Mouse (Mus musculus): Measurements from ENCODE around the gene Cacnb4. TPM values are rescaled to one million over a fixed set of nuclear protein-coding genes. Genes with fewer than 3 reads are reported as not detected.

Cacnb4 gene
- polyA plus RNA-seq, 1 experiment from 2014 or later: 12.7 TPM

- no peaks in the 10 kb centered on the region for H3K9me3 ChIP-seq
- no peaks in the 10 kb centered on the region for H3K27me3 ChIP-seq
- H3K4me3 ChIP-seq: no peak overlapping the region
- H3K4me1 ChIP-seq: peaks cover 11% of the 10 kb centered on the region
- no peak overlapping the region for H3K4me2 ChIP-seq (replicated peaks)
- H3K27ac ChIP-seq (replicated peaks): no peak overlapping the region
- 89% methylated on average over 4 of the region's 4 CpGs for WGBS
- no peak for ATAC-seq (replicated peaks)
- H3K36me3 ChIP-seq: peaks cover 16% of the 10 kb centered on the region
- no peak overlapping the region for H3K9ac ChIP-seq (replicated peaks)
Measured at GRCm38 (mm10) chr2:52475854-52476253, 200.8 kb downstream of the Cacnb4 start.

DNA sequence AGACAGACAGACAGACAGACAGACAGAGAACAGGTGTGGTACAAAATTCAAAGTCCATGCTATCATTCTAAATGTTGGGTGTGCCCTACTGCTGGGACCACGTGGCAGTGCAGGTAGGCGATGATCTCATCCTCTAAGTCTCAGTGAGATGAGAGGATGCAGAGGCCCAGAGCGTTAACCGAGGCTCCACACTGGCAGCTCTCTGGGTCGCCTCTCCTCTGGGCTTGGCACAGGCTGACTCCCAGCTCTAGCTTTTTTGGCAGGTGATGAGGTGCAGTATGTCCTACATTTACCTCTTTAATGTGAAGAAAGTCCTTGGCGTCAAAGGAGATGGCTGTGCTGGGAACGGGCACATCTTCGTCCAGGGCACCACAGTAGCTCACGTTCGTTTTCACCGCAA, 202.1 kb downstream of the Cacnb4 start:
- H3K9ac ChIP-seq (replicated peaks): no peak overlapping the region
- ATAC-seq (replicated peaks): no peak
- H3K4me2 ChIP-seq (replicated peaks): no peak overlapping the region
- H3K4me1 ChIP-seq: peaks cover 11% of the 10 kb centered on the region
- 92% methylated on average over 11 of the region's 11 CpGs for WGBS
- no peak overlapping the region for H3K27ac ChIP-seq (replicated peaks)
- no peaks in the 10 kb centered on the region for H3K27me3 ChIP-seq
- H3K4me3 ChIP-seq: no peak overlapping the region
- peaks cover 16% of the 10 kb centered on the region for H3K36me3 ChIP-seq
- H3K9me3 ChIP-seq: no peaks in the 10 kb centered on the region

DNA sequence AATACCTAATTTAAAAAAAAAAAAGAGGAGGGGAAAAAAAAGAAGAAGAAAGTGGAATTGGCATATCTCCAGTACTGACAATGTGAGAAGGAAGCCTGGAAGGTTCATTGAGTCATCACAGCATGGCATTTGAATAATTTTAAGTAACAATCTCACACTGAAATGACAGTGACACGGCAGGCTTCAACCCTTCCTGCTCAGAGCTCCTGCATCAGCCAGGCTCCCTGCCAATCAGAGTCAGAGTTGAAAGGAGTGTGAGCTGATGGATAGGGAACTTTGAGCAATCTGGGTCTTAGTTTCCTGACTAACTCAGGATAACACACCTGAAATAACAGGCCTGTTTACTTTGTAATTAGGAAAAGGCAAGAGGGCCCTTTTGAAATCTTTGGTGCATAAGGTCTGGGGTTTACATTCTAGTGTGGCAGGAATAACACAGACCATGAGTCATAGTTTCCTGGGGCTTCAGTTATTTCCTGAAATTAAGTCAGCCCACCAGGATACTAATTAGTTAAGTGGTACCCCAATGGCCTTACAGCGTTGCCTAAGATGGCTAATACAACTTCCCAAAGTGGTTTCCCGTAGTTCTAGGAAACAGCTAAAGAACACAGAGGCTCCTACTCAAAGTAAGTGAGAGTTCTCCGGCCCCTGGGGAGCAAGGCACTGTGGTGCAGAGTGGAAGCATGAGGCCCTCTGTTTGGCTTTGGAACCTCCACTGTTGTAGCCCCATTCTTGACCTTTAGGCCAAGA, 204.9 kb downstream of the Cacnb4 start:
- Histone ChIP-seq H3K9ac (replicated peaks) (no peak overlapping the region), H3K9me3 (no peaks in the 10 kb centered on the region), H3K36me3 (peaks cover 14% of the 10 kb centered on the region), H3K27ac (replicated peaks) (no peak overlapping the region), H3K4me3 (no peak overlapping the region), H3K27me3 (no peaks in the 10 kb centered on the region), H3K4me1 (peaks cover 11% of the 10 kb centered on the region), H3K4me2 (replicated peaks) (no peak overlapping the region)
- WGBS: 37% methylated on average over 4 of the region's 4 CpGs
- ATAC-seq (replicated peaks): 0 out of 2 replicates have a peak, but pooled peaks have one; percentile 23

- 91% methylated on average over 4 of the region's 4 CpGs for WGBS
- H3K9ac ChIP-seq (replicated peaks): no peak overlapping the region
- no peak for ATAC-seq (replicated peaks)
- no peak overlapping the region for H3K27ac ChIP-seq (replicated peaks)
- H3K4me1 ChIP-seq: peaks cover 11% of the 10 kb centered on the region
- no peak overlapping the region for H3K4me2 ChIP-seq (replicated peaks)
- no peak overlapping the region for H3K4me3 ChIP-seq
- no peaks in the 10 kb centered on the region for H3K9me3 ChIP-seq
- no peaks in the 10 kb centered on the region for H3K27me3 ChIP-seq
- peaks cover 10% of the 10 kb centered on the region for H3K36me3 ChIP-seq
Measured at GRCm38 (mm10) chr2:52470044-52470560, 206.5 kb downstream of the Cacnb4 start.

DNA sequence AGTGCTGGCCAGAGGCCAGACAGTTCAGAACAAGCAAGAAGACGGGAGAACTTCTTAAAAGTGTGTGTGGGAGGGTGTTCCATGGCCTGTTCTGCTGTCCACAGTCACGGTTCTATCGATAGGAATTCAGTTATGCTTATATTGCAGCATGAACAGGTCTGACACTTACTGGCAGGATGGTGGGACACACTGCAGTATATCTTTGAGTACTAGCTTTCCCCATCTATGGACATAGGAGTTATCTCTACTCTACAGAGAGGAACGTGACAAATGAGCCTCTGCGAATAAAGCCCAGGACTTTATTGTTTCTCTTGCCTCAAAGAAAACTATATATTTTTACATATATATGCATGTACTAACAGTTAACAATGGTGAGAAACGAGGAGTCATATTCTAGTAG, 209.0 kb downstream of the Cacnb4 start:
- H3K4me3 ChIP-seq: no peak overlapping the region
- no peak overlapping the region for H3K27ac ChIP-seq (replicated peaks)
- no peak overlapping the region for H3K4me2 ChIP-seq (replicated peaks)
- no peak overlapping the region for H3K9ac ChIP-seq (replicated peaks)
- WGBS: 82% methylated on average over 6 of the region's 6 CpGs
- peaks cover 11% of the 10 kb centered on the region for H3K4me1 ChIP-seq
- H3K27me3 ChIP-seq: no peaks in the 10 kb centered on the region
- no peaks in the 10 kb centered on the region for H3K36me3 ChIP-seq
- H3K9me3 ChIP-seq: no peaks in the 10 kb centered on the region
- ATAC-seq (replicated peaks): no peak

GRCm38 (mm10) chr2:52461206-52461967, 215.2 kb downstream of the Cacnb4 start:
- Histone ChIP-seq H3K36me3 (no peaks in the 10 kb centered on the region), H3K9ac (replicated peaks) (no peak overlapping the region), H3K9me3 (no peaks in the 10 kb centered on the region), H3K27me3 (no peaks in the 10 kb centered on the region), H3K4me3 (no peak overlapping the region), H3K27ac (replicated peaks) (no peak overlapping the region), H3K4me1 (no peaks in the 10 kb centered on the region), H3K4me2 (replicated peaks) (no peak overlapping the region)
- ATAC-seq (replicated peaks): no peak
- WGBS: 85% methylated on average over 12 of the region's 12 CpGs

DNA sequence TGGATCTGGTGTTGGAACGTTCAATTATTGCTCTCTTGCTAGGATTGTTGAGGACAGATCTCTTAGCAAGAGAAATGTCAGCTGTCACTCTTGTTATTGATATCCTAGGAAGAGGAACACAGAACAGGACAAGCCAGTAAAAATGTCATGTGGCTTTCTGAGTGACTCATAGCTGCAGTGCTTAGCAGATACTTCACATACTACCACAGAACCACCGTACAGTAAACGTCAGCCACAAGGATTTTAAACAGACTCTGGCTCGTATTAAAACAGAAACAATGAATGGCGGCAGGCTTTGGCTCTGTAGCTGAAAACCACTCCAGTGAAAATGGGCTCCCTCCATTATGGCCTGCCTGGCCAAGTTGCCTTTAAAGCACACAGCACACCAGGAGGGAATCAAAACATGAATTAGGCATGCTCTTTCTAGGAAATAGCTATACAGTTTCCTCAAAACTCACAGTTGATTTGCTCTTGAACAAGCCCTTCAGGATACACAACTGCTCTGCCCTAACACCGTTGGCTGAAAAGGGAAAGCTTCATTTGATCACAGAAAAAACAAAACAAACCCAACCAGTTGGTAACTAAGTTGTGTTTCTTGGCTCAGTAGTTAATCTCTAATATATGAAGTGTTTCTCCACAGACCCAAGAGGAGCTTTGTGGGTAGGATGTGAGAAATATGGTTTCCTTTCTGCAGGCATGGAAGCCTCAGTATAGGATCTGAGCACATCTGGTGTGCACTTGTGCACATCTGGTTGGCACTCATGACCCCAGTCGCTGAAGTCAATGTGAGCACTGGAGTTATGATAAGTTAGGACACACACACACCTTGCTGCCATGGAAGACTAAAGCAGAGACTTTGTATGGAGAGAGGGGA, 220.8 kb downstream of the Cacnb4 start:
- Histone ChIP-seq H3K36me3 (peaks cover 4% of the 10 kb centered on the region; the same call in 1 of the 2 replicates), H3K4me2 (replicated peaks) (no peak overlapping the region), H3K9ac (replicated peaks) (no peak overlapping the region), H3K9me3 (no peaks in the 10 kb centered on the region), H3K4me1 (no peaks in the 10 kb centered on the region), H3K4me3 (no peak overlapping the region), H3K27ac (replicated peaks) (no peak overlapping the region), H3K27me3 (no peaks in the 10 kb centered on the region)
- 0 out of 2 replicates have a peak, but pooled peaks have one; percentile 38 for ATAC-seq (replicated peaks)
- 52% methylated on average over 7 of the region's 7 CpGs for WGBS

- no peaks in the 10 kb centered on the region for H3K27me3 ChIP-seq
- no peaks in the 10 kb centered on the region for H3K4me1 ChIP-seq
- H3K36me3 ChIP-seq: peaks cover 10% of the 10 kb centered on the region
- WGBS: 86% methylated on average over 8 of the region's 8 CpGs
- H3K9ac ChIP-seq (replicated peaks): no peak overlapping the region
- no peak overlapping the region for H3K27ac ChIP-seq (replicated peaks)
- ATAC-seq (replicated peaks): no peak
- H3K4me2 ChIP-seq (replicated peaks): no peak overlapping the region
- H3K9me3 ChIP-seq: no peaks in the 10 kb centered on the region
- H3K4me3 ChIP-seq: no peak overlapping the region
Measured at GRCm38 (mm10) chr2:52449818-52450217, 226.8 kb downstream of the Cacnb4 start.

DNA sequence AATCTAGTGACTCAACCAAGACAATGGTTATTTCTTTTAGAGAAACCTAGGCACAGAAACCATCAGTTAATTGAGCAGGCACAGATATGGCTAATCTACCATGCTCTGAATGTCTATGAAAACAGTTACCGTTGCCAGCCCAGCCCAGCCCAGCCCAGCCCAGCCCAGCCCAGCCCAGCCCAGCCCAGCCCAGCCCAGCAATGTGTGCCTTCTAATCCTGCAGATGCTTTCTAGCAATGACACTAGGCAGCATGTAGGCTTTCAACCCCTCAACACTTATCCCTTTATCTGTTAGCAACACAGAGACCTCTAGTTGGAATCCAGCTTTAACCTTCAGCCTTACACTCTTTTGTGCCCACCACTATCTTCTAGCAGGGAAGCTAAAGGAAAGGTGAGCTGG, 227.7 kb downstream of the Cacnb4 start:
- peaks cover 10% of the 10 kb centered on the region for H3K36me3 ChIP-seq
- no peak for ATAC-seq (replicated peaks)
- H3K27me3 ChIP-seq: no peaks in the 10 kb centered on the region
- no peaks in the 10 kb centered on the region for H3K9me3 ChIP-seq
- no peak overlapping the region for H3K27ac ChIP-seq (replicated peaks)
- H3K4me3 ChIP-seq: no peak overlapping the region
- no peak overlapping the region for H3K4me2 ChIP-seq (replicated peaks)
- no peaks in the 10 kb centered on the region for H3K4me1 ChIP-seq
- 87% methylated on average over 1 of the region's 1 CpGs for WGBS
- no peak overlapping the region for H3K9ac ChIP-seq (replicated peaks)

DNA sequence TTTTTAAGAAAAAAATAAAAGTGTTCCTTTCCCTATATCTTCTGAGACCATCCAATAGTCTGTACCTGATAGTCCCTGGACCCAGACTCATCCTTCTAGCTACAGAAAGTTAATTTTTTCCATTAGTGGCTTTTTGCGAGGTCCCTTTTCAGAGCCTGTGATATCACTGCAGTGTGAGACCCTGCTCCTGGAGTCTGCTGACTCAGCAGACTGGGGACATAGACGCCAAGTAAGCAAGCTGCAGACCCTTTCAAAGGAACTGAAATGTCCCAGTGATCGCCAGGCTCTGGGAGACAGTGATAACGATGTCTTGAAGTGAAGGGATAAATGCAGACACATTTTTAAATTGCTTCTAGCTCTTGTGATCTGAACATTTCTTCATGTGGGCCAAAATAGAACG, 230.0 kb downstream of the Cacnb4 start:
- H3K4me2 ChIP-seq (replicated peaks): no peak overlapping the region
- H3K9me3 ChIP-seq: no peaks in the 10 kb centered on the region
- ATAC-seq (replicated peaks): no peak
- no peaks in the 10 kb centered on the region for H3K27me3 ChIP-seq
- H3K4me1 ChIP-seq: peaks cover 5% of the 10 kb centered on the region; the same call in 1 of the 2 replicates
- no peak overlapping the region for H3K4me3 ChIP-seq
- H3K9ac ChIP-seq (replicated peaks): no peak overlapping the region
- no peak overlapping the region for H3K27ac ChIP-seq (replicated peaks)
- WGBS: 67% methylated on average over 5 of the region's 5 CpGs
- H3K36me3 ChIP-seq: peaks cover 10% of the 10 kb centered on the region

- H3K9me3 ChIP-seq: no peaks in the 10 kb centered on the region
- H3K4me2 ChIP-seq (replicated peaks): no peak overlapping the region
- H3K4me1 ChIP-seq: peaks cover 13% of the 10 kb centered on the region
- no peak for ATAC-seq (replicated peaks)
- no peak overlapping the region for H3K9ac ChIP-seq (replicated peaks)
- no peaks in the 10 kb centered on the region for H3K36me3 ChIP-seq
- no peak overlapping the region for H3K4me3 ChIP-seq
- H3K27me3 ChIP-seq: no peaks in the 10 kb centered on the region
- WGBS: 42% methylated on average over 5 of the region's 5 CpGs
- H3K27ac ChIP-seq (replicated peaks): 0 out of 2 replicates have a peak overlapping the region, but pooled peaks have one; percentile 7
Measured at GRCm38 (mm10) chr2:52442125-52442524, 234.5 kb downstream of the Cacnb4 start.

All from forebrain, embryonic 15.5 days (tissue).